Comparison of ENCODE assay signal across 8 mouse cellular contexts in the genomic region with DNA sequence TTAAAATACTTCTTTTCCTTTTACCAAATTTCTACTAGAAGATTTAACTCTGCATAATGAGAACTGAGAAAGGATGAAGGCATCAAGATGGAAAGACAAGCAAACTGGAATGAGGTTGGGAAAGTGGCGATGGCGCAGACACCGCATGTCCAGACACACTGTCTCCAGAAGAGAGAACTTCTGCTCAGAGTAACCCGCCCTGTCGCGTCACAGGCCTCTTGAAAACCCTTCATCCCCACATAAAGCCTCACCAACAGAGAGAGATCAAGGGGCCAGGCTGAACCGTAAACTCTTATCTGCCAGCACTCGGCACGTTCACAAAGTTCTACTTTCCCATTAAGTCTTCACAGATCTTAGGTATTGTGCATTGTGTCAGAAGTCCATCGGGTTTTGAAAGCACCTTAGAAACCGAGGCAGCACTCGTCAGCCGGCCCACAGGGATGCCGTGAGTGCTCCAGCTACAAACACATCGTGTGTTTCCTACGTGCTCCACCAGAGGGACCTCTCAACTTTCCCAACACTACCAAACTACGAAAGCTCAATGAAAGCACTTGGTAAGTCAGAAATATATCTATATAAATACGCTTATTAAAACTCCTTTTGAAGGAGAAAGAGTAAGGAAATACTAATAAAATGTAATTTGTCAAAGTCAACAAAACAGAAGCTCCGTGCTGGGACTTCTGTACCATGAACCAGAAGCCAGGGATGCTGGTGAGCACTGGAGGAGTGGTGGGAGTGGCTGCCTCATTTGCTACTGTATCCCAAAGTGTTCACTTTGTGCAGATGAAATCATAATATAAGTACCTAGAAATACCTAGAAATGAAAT. TPM values are rescaled to one million over a fixed set of nuclear protein-coding genes. Genes with fewer than 3 reads are reported as not detected.
DNase-seq lines count a peak whose midpoint lies in the region; ATAC-seq and TF ChIP-seq lines count a peak whose summit lies in the region.

No protein-coding gene starts in this region.

- no peaks in the 10 kb centered on the region for H3K27me3 ChIP-seq in thymus, adult 2 months (ENCODE audit: control insufficient read depth, insufficient read depth, low read length)
- H3K27me3 ChIP-seq in embryonic facial prominence, embryonic 11.5 days (ENCODE audit: control insufficient read depth, insufficient read depth, low read length) = no peaks in the 10 kb centered on the region
- H3K27me3 ChIP-seq in midbrain, embryonic 14.5 days (ENCODE audit: control insufficient read depth, insufficient read depth, low read length) = no peaks in the 10 kb centered on the region

- peak; percentile 28 for DNase-seq in thymus, adult 2 months
- no peak for DNase-seq in thymus, adult 18-20 months
- DNase-seq in adrenal gland, postnatal 25 days = peak; percentile 45
- peak; percentile 68 for DNase-seq in embryonic facial prominence, embryonic 11.5 days (ENCODE audit: low spot score)
- peak; percentile 44 to 46 for DNase-seq in left cerebral cortex, adult 2 months (ENCODE audit: extremely low spot score in 1 of 2, low spot score in 2 of 2)
- peak; percentile 81 for DNase-seq in midbrain, embryonic 14.5 days
- no peak for DNase-seq in ovary, postnatal 10 days (ENCODE audit: low spot score)

- intact Hi-C loops in left cerebral cortex, adult 2 months (cut with DNase I) = loop anchor here (2.0 kb wide), 2 partner anchors 41 to 95 kb away; partner anchors contain the start of genes Lemd3 and Wif1

- TF ChIP-seq CTCF in thymus, adult 2 months (IDR thresholded peaks at IDR 0.05; ENCODE audit: borderline replicate concordance, control insufficient read depth, extremely low read depth, insufficient read depth, low read length, poor library complexity) = peak; percentile 38; the same call in 1 of the 2 replicates
- peak; percentile 78 for TF ChIP-seq CTCF in left cerebral cortex, adult 2 months (IDR thresholded peaks at IDR 0.05)

- no peak overlapping the region for H3K9ac ChIP-seq in embryonic facial prominence, embryonic 11.5 days (replicated peaks; ENCODE audit: low read length)
- no peak overlapping the region for H3K9ac ChIP-seq in midbrain, embryonic 14.5 days (replicated peaks; ENCODE audit: low read length)

- no peak overlapping the region for H3K27ac ChIP-seq in thymus, adult 2 months (ENCODE audit: control insufficient read depth, insufficient read depth, low read length)
- H3K27ac ChIP-seq in embryonic facial prominence, embryonic 11.5 days (replicated peaks; ENCODE audit: low read depth, low read length) = no peak overlapping the region
- H3K27ac ChIP-seq in left cerebral cortex, adult 2 months = no peak overlapping the region
- H3K27ac ChIP-seq in midbrain, embryonic 14.5 days (replicated peaks; ENCODE audit: low read depth, low read length) = no peak overlapping the region

- H3K9me3 ChIP-seq in embryonic facial prominence, embryonic 11.5 days (replicated peaks; ENCODE audit: control insufficient read depth, low read length) = no peaks in the 10 kb centered on the region
- no peaks in the 10 kb centered on the region for H3K9me3 ChIP-seq in midbrain, embryonic 14.5 days (ENCODE audit: control insufficient read depth, low read length)

- no peak overlapping the region for H3K4me3 ChIP-seq in thymus, adult 2 months (ENCODE audit: control insufficient read depth, insufficient read depth, low read length)
- no peak overlapping the region for H3K4me3 ChIP-seq in embryonic facial prominence, embryonic 11.5 days (ENCODE audit: low read depth, low read length)
- H3K4me3 ChIP-seq in left cerebral cortex, adult 2 months = no peak overlapping the region
- H3K4me3 ChIP-seq in midbrain, embryonic 14.5 days (replicated peaks; ENCODE audit: low read depth, low read length) = no peak overlapping the region

- no peaks in the 10 kb centered on the region for H3K36me3 ChIP-seq in thymus, adult 2 months (ENCODE audit: control insufficient read depth, insufficient read depth, low read length)
- no peaks in the 10 kb centered on the region for H3K36me3 ChIP-seq in embryonic facial prominence, embryonic 11.5 days (replicated peaks; ENCODE audit: control insufficient read depth, insufficient read depth, low read depth, low read length)
- no peaks in the 10 kb centered on the region for H3K36me3 ChIP-seq in midbrain, embryonic 14.5 days (ENCODE audit: control insufficient read depth, insufficient read depth, low read length)

- ATAC-seq in embryonic facial prominence, embryonic 11.5 days (replicated peaks; ENCODE audit: insufficient number of reproducible peaks, low FRiP score, low TSS enrichment, low read depth) = no peak
- ATAC-seq in hematopoietic stem cell, adult 5-6 weeks (replicated peaks in 1 of 2; ENCODE audit: insufficient read depth in 1 of 2, low FRiP score in 2 of 2, low TSS enrichment in 1 of 2, low read depth in 1 of 2, poor library complexity in 2 of 2, severe bottlenecking in 2 of 2) = peak; percentile 85 to 87
- ATAC-seq in midbrain, embryonic 14.5 days (ENCODE audit: low FRiP score, low TSS enrichment) = no peak; the same call in 1 of the 2 replicates

- TF ChIP-seq POLR2A in thymus, adult 2 months (IDR thresholded peaks at IDR 0.05; ENCODE audit: control insufficient read depth, extremely low read depth, insufficient read depth, low read length, poor library complexity) = no peak

- no peaks in the 10 kb centered on the region for H3K4me1 ChIP-seq in thymus, adult 2 months (replicated peaks; ENCODE audit: control insufficient read depth, insufficient read depth, low read length)
- no peaks in the 10 kb centered on the region for H3K4me1 ChIP-seq in embryonic facial prominence, embryonic 11.5 days (ENCODE audit: control insufficient read depth, insufficient read depth, low read length)
- no peaks in the 10 kb centered on the region for H3K4me1 ChIP-seq in midbrain, embryonic 14.5 days (ENCODE audit: control insufficient read depth, insufficient read depth, low read length)

- WGBS in thymus, adult 2 months = 65% methylated on average over 19 of the region's 19 CpGs
- WGBS in embryonic facial prominence, embryonic 11.5 days = 58% methylated on average over 19 of the region's 19 CpGs
- WGBS in midbrain, embryonic 14.5 days = 55% methylated on average over 19 of the region's 19 CpGs

- no peak overlapping the region for H3K4me2 ChIP-seq in embryonic facial prominence, embryonic 11.5 days (ENCODE audit: low read depth, low read length)
- H3K4me2 ChIP-seq in midbrain, embryonic 14.5 days (ENCODE audit: low read length) = no peak overlapping the region

RNA-seq across cellular contexts. Expression of gene Msrb3, which starts 39.4 kb away (rescaled TPM):
- polyA plus RNA-seq in thymus, adult 2 months (2012; rRNA removed) = 4.0 and 5.4 TPM in 2 replicates
- 41.4 and 46.9 TPM in 2 replicates for total RNA-seq in adrenal gland, postnatal 25 days (2021)
- polyA plus RNA-seq in embryonic facial prominence, embryonic 11.5 days (2014; fragmentation: Nextera tagmentation; extraction: Ambion mirVana) = 6.4 and 6.6 TPM in 2 replicates
- 12.6 and 15.0 TPM in 2 replicates for total RNA-seq in hematopoietic stem cell, adult 5-6 weeks (2017)
- 1 to 10 TPM; 6.4 to 7.2 TPM for total RNA-seq in left cerebral cortex, adult 2 months (2021)
- polyA plus RNA-seq in midbrain, embryonic 14.5 days (2014; fragmentation: Nextera tagmentation; extraction: Ambion mirVana) = 0.55 and 1.2 TPM in 2 replicates

RNA-seq across cellular contexts. Expression of gene Lemd3, which starts 40.8 kb away (rescaled TPM):
- polyA plus RNA-seq in thymus, adult 2 months (2012; rRNA removed) = 8.8 and 10.7 TPM in 2 replicates
- 22.5 and 25.0 TPM in 2 replicates for total RNA-seq in adrenal gland, postnatal 25 days (2021)
- 4.8 and 5.8 TPM in 2 replicates for polyA plus RNA-seq in embryonic facial prominence, embryonic 11.5 days (2014; fragmentation: Nextera tagmentation; extraction: Ambion mirVana)
- 20.8 and 25.2 TPM in 2 replicates for total RNA-seq in hematopoietic stem cell, adult 5-6 weeks (2017)
- 10 to 100 TPM; 38.2 to 39.5 TPM for total RNA-seq in left cerebral cortex, adult 2 months (2021)
- 6.4 and 6.6 TPM in 2 replicates for polyA plus RNA-seq in midbrain, embryonic 14.5 days (2014; fragmentation: Nextera tagmentation; extraction: Ambion mirVana)

Comparison
In these comparisons a context has a peak if more than half of its experiments do, and no peak if none do; other contexts are left out.
1. DNase-seq: peak in thymus, adult 2 months (single experiment), adrenal gland, postnatal 25 days (single experiment), embryonic facial prominence, embryonic 11.5 days (single experiment), left cerebral cortex, adult 2 months (2 of 2) and midbrain, embryonic 14.5 days (single experiment); none in thymus, adult 18-20 months (0 of 2) and ovary, postnatal 10 days (single experiment).
2. ATAC-seq: peak in hematopoietic stem cell, adult 5-6 weeks (2 of 2); none in embryonic facial prominence, embryonic 11.5 days (single experiment) and midbrain, embryonic 14.5 days (single experiment).